Mouse (Mus musculus) lung, adult 2 months (tissue): ENCODE measurements around the gene Limch1.

Experiments used
- CTCF ChIP-seq: fragments of 200-500 bp; IDR thresholded peaks from 2 replicates; pipeline ENCODE4 v1.5.1; 2011; ENCODE audit warnings: mild to moderate bottlenecking, low read length, control low read depth; ENCODE audit not compliant: insufficient read depth
- POLR2A ChIP-seq: fragments of 200-500 bp; IDR thresholded peaks from 2 replicates; pipeline ENCODE4 v1.6.1; 2011; ENCODE audit warnings: low read depth, mild to moderate bottlenecking, control low read depth, low read length, borderline replicate concordance; ENCODE audit errors: extremely low read depth

DNA sequence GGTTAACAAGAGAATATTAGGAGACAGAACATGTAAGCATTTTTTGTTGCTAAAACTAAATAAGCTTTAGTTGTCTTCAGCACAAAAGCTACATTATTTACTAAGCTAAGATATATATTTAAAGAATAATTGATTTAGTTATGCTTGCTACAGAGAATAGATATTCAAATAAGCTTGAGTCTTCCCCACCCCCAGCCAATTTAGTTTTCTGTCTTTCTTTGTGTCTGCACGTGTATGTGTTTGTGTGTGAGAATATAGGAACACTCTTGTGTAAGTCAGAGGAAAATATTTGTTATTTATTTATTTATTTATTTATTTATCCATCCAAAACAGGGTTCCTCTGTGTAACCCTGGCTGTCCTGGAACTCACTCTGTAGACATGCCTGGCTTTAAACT lies 14.3 kb upstream of the Limch1 start:
- TF ChIP-seq POLR2A (no peak), CTCF (no peak)
